Mouse (Mus musculus) kidney, adult 10 weeks (tissue): ENCODE results near the gene Abhd12. TPM values are rescaled to one million over a fixed set of nuclear protein-coding genes. Genes with fewer than 3 reads are reported as not detected.

Source experiments
- polyA plus RNA-seq: library from polyadenylated mRNA; stranded (reverse); fragments of 350-450 nt; fragmentation: Illumina TruSeq; extraction: RNeasy Lipid Tissue Mini Kit (QIAGEN cat#74804); gene quantifications from one replicate; pipeline ENCODE4 v1.2.3, GENCODE M21; 2014; ENCODE audit warnings: low read depth, low replicate concordance

The Abhd12 gene
- 69.4 TPM for polyA plus RNA-seq

DNA sequence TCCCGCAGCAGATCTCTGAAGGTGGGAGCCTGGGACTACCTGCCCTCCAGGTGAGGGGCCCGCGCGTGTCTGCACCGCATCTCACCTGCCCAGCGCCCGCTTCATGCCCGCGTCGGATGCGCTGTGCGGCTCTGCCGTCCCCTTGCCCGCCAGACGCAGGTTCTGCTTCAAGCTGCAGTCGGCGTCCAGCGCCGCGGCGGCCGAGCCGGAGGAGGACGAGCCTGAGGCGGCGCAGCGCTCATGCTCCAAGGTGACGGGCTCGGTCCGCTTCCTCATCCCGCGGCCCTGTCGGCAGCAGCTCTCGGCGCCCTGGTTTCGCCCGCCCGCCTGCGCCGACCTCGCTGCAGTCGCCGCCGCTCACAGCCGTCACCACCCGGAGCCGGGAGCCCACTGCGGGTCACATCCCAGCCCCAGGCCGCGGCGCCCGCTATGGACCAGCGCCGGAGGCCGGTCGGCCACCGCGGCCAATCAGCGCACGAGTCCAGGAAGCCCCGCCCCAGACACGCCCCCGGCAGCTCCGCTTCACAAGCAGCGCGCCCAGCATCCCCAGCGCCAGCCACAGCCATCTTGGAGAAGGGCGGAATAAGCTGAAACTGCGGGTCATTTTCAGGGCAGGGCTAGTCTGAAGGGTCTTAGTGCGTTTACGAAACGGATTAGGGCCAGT lies at the start of gene Abhd12:
Abhd12 (minus strand) TSS at position 470 of the 664 bp plus-strand sequence.

DNA sequence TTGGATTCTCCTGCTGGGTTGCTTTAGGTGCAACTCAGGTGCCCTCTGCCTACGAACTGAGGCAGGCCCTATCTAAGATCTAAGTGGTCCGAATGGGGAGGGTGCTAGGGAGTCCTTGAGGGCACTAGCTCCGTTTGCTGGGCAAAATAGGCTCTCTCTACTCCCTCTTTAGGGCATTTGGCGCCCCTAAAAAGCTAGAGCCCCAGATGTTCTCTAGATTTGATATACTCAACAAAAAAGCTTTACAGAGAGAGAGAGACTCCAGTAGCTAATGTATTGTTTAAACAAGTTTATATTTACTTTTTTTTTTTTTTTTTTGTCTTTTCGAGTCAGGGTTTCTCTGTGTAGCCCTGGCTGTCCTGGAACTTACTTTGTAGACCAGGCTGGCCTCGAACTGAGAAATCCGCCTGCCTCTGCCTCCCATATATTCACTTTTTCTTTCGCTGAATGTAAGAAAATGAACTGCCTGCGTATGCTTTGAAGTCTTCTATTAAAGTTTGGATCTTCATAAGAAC lies 452 bp upstream of the Abhd12 start, which contains the start of gene Gins1:
Gins1 (plus strand) TSS at position 465 of the 515 bp plus-strand sequence.

DNA sequence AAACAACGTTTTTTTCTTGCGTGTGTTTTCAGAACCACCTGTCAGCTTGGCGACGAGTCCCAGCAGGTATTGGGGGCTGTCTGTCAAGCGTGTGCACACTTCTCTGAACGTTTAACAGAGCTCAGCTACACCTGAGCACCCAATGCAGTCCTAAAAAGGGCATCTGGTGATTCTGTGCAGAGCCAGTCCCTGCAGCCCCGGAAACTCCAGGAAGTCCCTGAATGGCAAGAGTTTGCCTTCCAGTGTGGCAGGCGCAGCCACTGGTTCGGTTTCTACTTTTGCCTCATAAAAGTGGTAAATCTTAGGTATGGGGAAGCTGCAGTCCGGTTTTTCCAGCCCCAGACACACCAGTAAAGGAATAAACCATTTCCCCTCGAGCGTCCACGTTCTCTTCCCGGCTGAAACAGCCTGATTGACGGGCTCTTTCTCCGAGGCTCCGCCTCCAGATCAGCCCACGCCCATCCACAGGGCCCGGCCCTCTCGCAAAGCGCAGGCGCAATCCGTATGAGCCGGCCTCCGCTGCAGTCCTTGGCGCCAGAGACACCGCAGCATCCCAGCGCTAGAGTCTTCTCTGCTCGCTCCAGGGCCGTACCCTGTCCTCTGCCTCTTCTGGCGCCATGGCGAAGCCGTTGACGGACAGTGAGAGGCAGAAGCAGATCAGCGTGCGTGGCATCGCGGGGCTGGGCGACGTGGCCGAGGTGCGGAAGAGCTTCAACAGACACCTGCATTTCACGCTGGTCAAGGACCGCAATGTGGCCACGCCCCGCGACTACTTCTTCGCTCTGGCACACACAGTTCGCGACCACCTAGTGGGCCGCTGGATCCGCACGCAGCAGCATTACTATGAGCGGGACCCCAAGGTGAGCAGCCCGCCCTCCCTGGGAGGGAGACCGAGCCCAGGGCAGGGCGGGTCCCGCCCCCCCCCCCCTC lies 118.0 kb downstream of the Abhd12 start, which contains the start of gene Pygb:
Pygb (plus strand) TSS at position 485 of the 930 bp plus-strand sequence.

Other genes starting within 250 kb of the Abhd12 start
- 186 TPM for gene Acss1, start 236.2 kb downstream of the Abhd12 start, polyA plus RNA-seq
- not detected for gene Vsx1, start 215.4 kb downstream of the Abhd12 start, polyA plus RNA-seq
- gene Entpd6, start 155.7 kb downstream of the Abhd12 start, polyA plus RNA-seq: 1.1 TPM
- gene Pygb, start 118.0 kb downstream of the Abhd12 start, polyA plus RNA-seq: 5.2 TPM
- gene Gins1, start 659 bp upstream of the Abhd12 start, polyA plus RNA-seq: 2.5 TPM
- 10.1 TPM for gene Ninl, start 134.6 kb upstream of the Abhd12 start, polyA plus RNA-seq
- 38.0 TPM for gene Nanp, start 134.7 kb upstream of the Abhd12 start, polyA plus RNA-seq
- gene Gm14151, start 187.6 kb upstream of the Abhd12 start, polyA plus RNA-seq: not detected
- gene Gm14147, start 193.5 kb upstream of the Abhd12 start, polyA plus RNA-seq: not detected